Mouse (Mus musculus) B cell, adult (primary cell): Measurements from ENCODE around the gene Vmn1r195. TPM values are rescaled to one million over a fixed set of nuclear protein-coding genes. Genes with fewer than 3 reads are reported as not detected.

Source experiments
- total RNA-seq: library from RNA; stranded (reverse); gene quantifications from 4 replicates; pipeline ENCODE4 v1.2.4, GENCODE M21; 2023; ENCODE audit not compliant: inconsistent age

The Vmn1r195 gene
- not detected in 4 replicates for total RNA-seq

GRCm38 (mm10) chr13:22270222-22270621 is at the start of gene Vmn1r195:
Gene Vmn1r195, plus strand, starts transcription at chr13:22270522.

GRCm38 (mm10) chr13:22223060-22223459 is 47.3 kb upstream of the Vmn1r195 start, which contains the start of gene Vmn1r193:
Gene Vmn1r193, minus strand, starts transcription at chr13:22223160.

GRCm38 (mm10) chr13:22243915-22244314 is 26.4 kb upstream of the Vmn1r195 start, which contains the start of gene Vmn1r194:
Gene Vmn1r194, plus strand, starts transcription at chr13:22244215.

GRCm38 (mm10) chr13:22289620-22290019 is 19.3 kb downstream of the Vmn1r195 start, which contains the start of gene Vmn1r196:
Gene Vmn1r196, plus strand, starts transcription at chr13:22289920.

GRCm38 (mm10) chr13:22324289-22324688 is 54.0 kb downstream of the Vmn1r195 start, which contains the start of gene Vmn1r197:
Gene Vmn1r197, plus strand, starts transcription at chr13:22324589.

Other genes with a start within 250 kb of the Vmn1r195 start
- gene Hist1h2ah, start 235.0 kb upstream of the Vmn1r195 start, total RNA-seq: 52.9 to 158 TPM (median 73.5 TPM) in 4 replicates
- gene Hist1h2bk, start 234.7 kb upstream of the Vmn1r195 start, total RNA-seq: 59.7 to 88.4 TPM (median 71.1 TPM) in 4 replicates
- gene Hist1h4i, start 229.2 kb upstream of the Vmn1r195 start, total RNA-seq: 102 to 154 TPM (median 106 TPM) in 4 replicates
- gene Hist1h2ag, start 227.6 kb upstream of the Vmn1r195 start, total RNA-seq: 71.8 to 120 TPM (median 87.9 TPM) in 4 replicates
- gene Hist1h2bj, start 227.3 kb upstream of the Vmn1r195 start, total RNA-seq: 59.3 to 73.5 TPM (median 68.5 TPM) in 4 replicates
- gene Vmn1r188, start 186.1 kb upstream of the Vmn1r195 start, total RNA-seq: not detected in 4 replicates
- not detected in 4 replicates for gene Vmn1r189, start 164.7 kb upstream of the Vmn1r195 start, total RNA-seq
- not detected in 4 replicates for gene Vmn1r191, start 86.6 kb upstream of the Vmn1r195 start, total RNA-seq
- gene Vmn1r192, start 79.4 kb upstream of the Vmn1r195 start, total RNA-seq: not detected in 4 replicates
- gene Vmn1r193, start 47.4 kb upstream of the Vmn1r195 start, total RNA-seq: not detected in 4 replicates
- not detected in 4 replicates for gene Vmn1r194, start 26.3 kb upstream of the Vmn1r195 start, total RNA-seq
- not detected in 4 replicates for gene Vmn1r196, start 19.4 kb downstream of the Vmn1r195 start, total RNA-seq
- gene Vmn1r197, start 54.1 kb downstream of the Vmn1r195 start, total RNA-seq: not detected in 4 replicates
- not detected in 4 replicates for gene Vmn1r198, start 79.8 kb downstream of the Vmn1r195 start, total RNA-seq
- not detected in 4 replicates for gene Vmn1r199, start 109.3 kb downstream of the Vmn1r195 start, total RNA-seq
- gene Vmn1r200, start 119.9 kb downstream of the Vmn1r195 start, total RNA-seq: not detected in 4 replicates
- gene Vmn1r201, start 201.4 kb downstream of the Vmn1r195 start, total RNA-seq: not detected in 4 replicates
- not detected in 4 replicates for gene Vmn1r202, start 234.9 kb downstream of the Vmn1r195 start, total RNA-seq
- 0.15 TPM in 1 of 4 replicates, not detected in the others for gene Vmn1r203, start 247.6 kb downstream of the Vmn1r195 start, total RNA-seq